Mouse (Mus musculus) CH12.LX (cell line): Measurements from ENCODE around the gene Tacc3. TPM values are rescaled to one million over a fixed set of nuclear protein-coding genes. Genes with fewer than 3 reads are reported as not detected.

ENCODE experiments used
- DNase-seq: peaks from one replicate; pipeline ENCODE4 v3.0.0-alpha.2; 2013; ENCODE audit errors: extremely low read depth
- H3K27ac ChIP-seq: 2 replicates; pipeline ENCODE4 v1.5.1; 2012; ENCODE audit warnings: low read depth, mild to moderate bottlenecking, control low read depth, moderate library complexity; ENCODE audit not compliant: insufficient read depth
- H3K27me3 ChIP-seq: replicated peaks from 2 replicates; pipeline ENCODE3; 2012; ENCODE audit warnings: inconsistent platforms
- H3K36me3 ChIP-seq, 2 experiments: replicated peaks in 1 of 2; 2 replicates each; pipeline versions ENCODE3 to v1.6.1; 2012; ENCODE audit warnings: inconsistent platforms in 1 of 2, low read length in 1 of 2, mild to moderate bottlenecking in 1 of 2, mixed read lengths in 1 of 2, moderate library complexity in 1 of 2; ENCODE audit not compliant: control insufficient read depth in 1 of 2, insufficient read depth in 1 of 2
- H3K4me1 ChIP-seq, 2 experiments: 2 replicates each; pipeline ENCODE4 v1.6.1; 2012; ENCODE audit warnings: inconsistent platforms in 1 of 2, moderate library complexity in 1 of 2; ENCODE audit not compliant: insufficient read depth in 2 of 2, control insufficient read depth in 1 of 2
- H3K4me2 ChIP-seq: 2 replicates; pipeline ENCODE4 v1.6.1; 2012; ENCODE audit warnings: low read depth, mild to moderate bottlenecking, control low read depth; ENCODE audit not compliant: poor library complexity, insufficient read depth, severe bottlenecking
- H3K4me3 ChIP-seq, 3 experiments: fragments of 150-350 bp in 1 of 3; sonication (generic) in 1 of 3; replicated peaks in 1 of 3; 2 replicates each; pipeline versions ENCODE3 to v1.5.1; 2011 to 2012; ENCODE audit warnings: low read depth in 2 of 3, low read length in 2 of 3, mild to moderate bottlenecking in 2 of 3, moderate library complexity in 2 of 3, control low read depth in 1 of 3, improper control_type of control experiment in 1 of 3, inconsistent platforms in 1 of 3, mixed read lengths in 1 of 3; ENCODE audit not compliant: poor library complexity in 1 of 3
- H3K79me2 ChIP-seq: replicated peaks from 2 replicates; pipeline ENCODE4 v1.6.1; 2012; ENCODE audit warnings: mild to moderate bottlenecking, moderate library complexity; ENCODE audit not compliant: control insufficient read depth, poor library complexity, insufficient read depth, severe bottlenecking; ENCODE audit errors: extremely low read depth
- H3K9ac ChIP-seq: 2 replicates; pipeline ENCODE4 v1.6.1; 2012; ENCODE audit warnings: low read depth, mild to moderate bottlenecking, control low read depth, moderate library complexity; ENCODE audit not compliant: insufficient read depth
- H3K9me3 ChIP-seq: replicated peaks from 2 replicates; pipeline ENCODE3; 2012; ENCODE audit warnings: low read length, inconsistent platforms, mixed read lengths
- CTCF ChIP-seq, 2 experiments: IDR thresholded peaks in 1 of 2; conservative IDR thresholded peaks in 1 of 2; 2 replicates each; pipeline ENCODE4 v1.5.1; 2011 to 2012; ENCODE audit warnings: low read depth in 2 of 2, low read length in 2 of 2, improper control_type of control experiment in 1 of 2, inconsistent platforms in 1 of 2, mild to moderate bottlenecking in 1 of 2, moderate library complexity in 1 of 2
- E2F4 ChIP-seq: IDR thresholded peaks from 2 replicates; pipeline ENCODE4 v1.6.1; 2011; ENCODE audit warnings: low read depth, low read length, improper control_type of control experiment; ENCODE audit not compliant: insufficient replicate concordance
- ELF1 ChIP-seq: IDR thresholded peaks from 2 replicates; pipeline ENCODE4 v1.6.1; 2014; ENCODE audit warnings: low read depth, mild to moderate bottlenecking, inconsistent platforms, low read length, improper control_type of control experiment
- EP300 ChIP-seq: IDR thresholded peaks from 2 replicates; pipeline ENCODE4 v1.6.1; 2011; ENCODE audit warnings: low read length, improper control_type of control experiment
- HCFC1 ChIP-seq: IDR thresholded peaks from 2 replicates; pipeline ENCODE4 v1.6.1; 2012; ENCODE audit warnings: low read depth, mild to moderate bottlenecking, inconsistent platforms, low read length, improper control_type of control experiment
- IRF4 ChIP-seq: IDR thresholded peaks from 2 replicates; pipeline ENCODE4 v1.6.1; 2014; ENCODE audit warnings: low read depth, mild to moderate bottlenecking, inconsistent platforms, low read length, improper control_type of control experiment
- KAT2A ChIP-seq: IDR thresholded peaks from 2 replicates; pipeline ENCODE4 v1.6.1; 2012; ENCODE audit warnings: low read length, improper control_type of control experiment, inconsistent platforms; ENCODE audit not compliant: insufficient replicate concordance
- MAFK ChIP-seq: IDR thresholded peaks from 2 replicates; pipeline ENCODE4 v1.6.1; 2011; ENCODE audit warnings: low read length, improper control_type of control experiment; ENCODE audit not compliant: insufficient replicate concordance
- MAZ ChIP-seq: IDR thresholded peaks from 2 replicates; pipeline ENCODE4 v1.6.1; 2012; ENCODE audit warnings: low read depth, mild to moderate bottlenecking, inconsistent platforms, low read length, improper control_type of control experiment, moderate library complexity
- MEF2A ChIP-seq: IDR thresholded peaks from 2 replicates; pipeline ENCODE4 v1.6.1; 2014; ENCODE audit warnings: low read depth, mild to moderate bottlenecking, inconsistent platforms, low read length, improper control_type of control experiment, borderline replicate concordance
- MXI1 ChIP-seq: IDR thresholded peaks from 2 replicates; pipeline ENCODE4 v1.6.1; 2011; ENCODE audit warnings: mild to moderate bottlenecking, low read depth, low read length, improper control_type of control experiment
- MYC ChIP-seq: IDR thresholded peaks from 2 replicates; pipeline ENCODE4 v1.6.1; 2011; ENCODE audit warnings: low read depth, mild to moderate bottlenecking, improper control_type of control experiment, low read length
- NELFE ChIP-seq: IDR thresholded peaks from 2 replicates; pipeline ENCODE4 v1.6.1; 2011; ENCODE audit warnings: low read depth, low read length, improper control_type of control experiment
- NRF1 ChIP-seq: IDR thresholded peaks from 2 replicates; pipeline ENCODE4 v1.6.1; 2014; ENCODE audit warnings: low read depth, mild to moderate bottlenecking, inconsistent platforms, low read length, improper control_type of control experiment, moderate library complexity
- RAD21 ChIP-seq: IDR thresholded peaks from 2 replicates; pipeline ENCODE4 v1.6.1; 2011; ENCODE audit warnings: low read depth, mild to moderate bottlenecking, low read length, improper control_type of control experiment, moderate library complexity
- SMC3 ChIP-seq: IDR thresholded peaks from 2 replicates; pipeline ENCODE4 v1.6.1; 2011; ENCODE audit warnings: low read depth, low read length, improper control_type of control experiment
- TBP ChIP-seq: conservative IDR thresholded peaks from 2 replicates; pipeline ENCODE4 v1.6.1; 2011; ENCODE audit warnings: low read depth, low read length, improper control_type of control experiment
- TCF12 ChIP-seq: IDR thresholded peaks from 2 replicates; pipeline ENCODE4 v1.6.1; 2014; ENCODE audit warnings: low read depth, mild to moderate bottlenecking, inconsistent platforms, low read length, improper control_type of control experiment
- USF1 ChIP-seq: IDR thresholded peaks from 2 replicates; pipeline ENCODE4 v1.6.1; 2014; ENCODE audit warnings: low read depth, mild to moderate bottlenecking, inconsistent platforms, low read length, improper control_type of control experiment
- ZC3H11A ChIP-seq: IDR thresholded peaks from 2 replicates; pipeline ENCODE4 v1.6.1; 2012; ENCODE audit warnings: low read depth, mild to moderate bottlenecking, inconsistent platforms, low read length, improper control_type of control experiment
- ZKSCAN1 ChIP-seq: IDR thresholded peaks from 2 replicates; pipeline ENCODE4 v1.6.1; 2012; ENCODE audit warnings: low read depth, inconsistent platforms, low read length, improper control_type of control experiment, borderline replicate concordance
- ZNF384 ChIP-seq: IDR thresholded peaks from 2 replicates; pipeline ENCODE4 v1.6.1; 2012; ENCODE audit warnings: low read depth, low read length, improper control_type of control experiment, inconsistent platforms
- dilution Hi-C: fragments of 300-500 bp; cut with MboI; formaldehyde crosslinking; loops from 2 replicates; pipeline ENCODE4 v1.14.3; 2020; ENCODE audit warnings: low sequenced_read_pairs; ENCODE audit not compliant: extremely low pct_unique_long_range_greater_than_20kb, extremely low pct_ligation_motif_present
- in situ Hi-C: fragments of 300-500 bp; cut with MboI; formaldehyde crosslinking; loops from 3 replicates; pipeline ENCODE4 v1.14.3; 2019; ENCODE audit warnings: low sequenced_read_pairs, low pct_ligation_motif_present, low pct_unique_long_range_greater_than_20kb, mixed read lengths
- polyA plus RNA-seq: library from polyadenylated mRNA; unstranded; fragments of >175 nt; gene quantifications from 2 replicates; pipeline ENCODE4 v1.2.1, GENCODE M21; 2012; ENCODE audit warnings: low read depth; ENCODE audit not compliant: insufficient read length
- total RNA-seq, 2 experiments: library from RNA; depleted of rRNA; stranded (reverse); fragments of 300-350 nt in 1 of 2; fragments of >200 nt in 1 of 2; gene quantifications; 2 replicates each; pipeline ENCODE4 v1.2.3; 2012 to 2014

Gene Tacc3
- total and polyA plus RNA-seq, 3 experiments: 89.4 to 186 (median 160) TPM

DNA sequence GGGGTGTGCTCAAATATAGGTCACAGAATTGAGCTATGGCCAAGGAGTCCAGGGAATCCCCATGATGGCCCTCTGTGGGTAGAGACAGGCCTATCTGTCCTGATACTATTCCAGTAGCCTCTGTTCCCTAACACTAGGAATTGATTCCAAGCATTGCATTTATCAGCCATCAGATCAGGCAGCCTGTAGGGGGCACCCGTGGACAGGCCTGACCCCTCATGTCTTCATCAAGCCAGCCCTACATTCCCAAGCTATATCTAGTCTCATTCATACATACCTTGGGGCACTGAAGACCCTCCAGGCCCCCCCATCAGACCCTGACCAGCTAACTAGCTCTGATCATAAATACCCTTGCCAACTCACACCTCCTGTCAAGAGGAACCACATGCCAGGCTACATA is 18.0 kb downstream of the Tacc3 start:
- no peak overlapping the region for H3K4me3 ChIP-seq
- DNase-seq: peak; percentile 49
- no peaks in the 10 kb centered on the region for H3K9me3 ChIP-seq
- H3K27ac ChIP-seq: no peak overlapping the region
- no peaks in the 10 kb centered on the region for H3K27me3 ChIP-seq
- no peak overlapping the region for H3K9ac ChIP-seq
- H3K79me2 ChIP-seq: no peaks in the 10 kb centered on the region; the same call in 1 of the 2 replicates
- peaks cover 0 to 3% of the 10 kb centered on the region in 2 experiments; a peak in 2 of 4 replicates for H3K4me1 ChIP-seq
- dilution Hi-C loops: no loop called here
- peaks cover 22 to 40% of the 10 kb centered on the region in 2 experiments for H3K36me3 ChIP-seq
- peak; percentile 54 for TF ChIP-seq SMC3
- TF ChIP-seq ELF1: no peak
- no peak for TF ChIP-seq MEF2A
- TF ChIP-seq TCF12: no peak
- peak; percentile 64 for TF ChIP-seq RAD21
- no peak for TF ChIP-seq NRF1
- peak; percentile 65 to 75 for TF ChIP-seq CTCF (conservative IDR thresholded peaks at IDR 0.05 in 1 of 2, IDR thresholded peaks at IDR 0.05 in 1 of 2; ENCODE audit: low read depth in 2 of 2, low read length in 2 of 2)
- in situ Hi-C loops: no loop called here
- H3K4me2 ChIP-seq: no peak overlapping the region

GRCm38 (mm10) chr5:33678244-33678643 is 20.3 kb downstream of the Tacc3 start:
- H3K9ac ChIP-seq: no peak overlapping the region
- TF ChIP-seq HCFC1: no peak
- TF ChIP-seq USF1: no peak
- TF ChIP-seq EP300: no peak
- no peak for TF ChIP-seq IRF4
- no peak for TF ChIP-seq MAZ
- TF ChIP-seq SMC3: no peak
- TF ChIP-seq MAFK: no peak
- TF ChIP-seq MXI1: no peak
- TF ChIP-seq ZC3H11A: no peak
- TF ChIP-seq TCF12: no peak
- no peak for TF ChIP-seq ZKSCAN1
- no peak for TF ChIP-seq CTCF (conservative IDR thresholded peaks at IDR 0.05 in 1 of 2, IDR thresholded peaks at IDR 0.05 in 1 of 2; ENCODE audit: low read depth in 2 of 2, low read length in 2 of 2)
- no peak for TF ChIP-seq KAT2A
- no peak for TF ChIP-seq ZNF384
- no peak for TF ChIP-seq TBP
- no peak for TF ChIP-seq MYC
- TF ChIP-seq ELF1: no peak
- TF ChIP-seq E2F4: no peak
- no peak for TF ChIP-seq NELFE
- no peak for TF ChIP-seq RAD21
- DNase-seq: no peak
- peaks cover 8 to 18% of the 10 kb centered on the region in 2 experiments for H3K36me3 ChIP-seq
- no peak overlapping the region for H3K27ac ChIP-seq
- no peak overlapping the region for H3K4me3 ChIP-seq
- dilution Hi-C loops: no loop called here
- peaks cover 3% of the 10 kb centered on the region for H3K9me3 ChIP-seq
- in situ Hi-C loops: no loop called here
- no peaks in the 10 kb centered on the region for H3K27me3 ChIP-seq
- no peak overlapping the region for H3K4me2 ChIP-seq
- peaks cover 0 to 25% of the 10 kb centered on the region in 2 experiments; a peak in 2 of 4 replicates for H3K4me1 ChIP-seq
- no peaks in the 10 kb centered on the region for H3K79me2 ChIP-seq
